Mouse (Mus musculus) intestine, embryonic 14.5 days (tissue): ENCODE data around the gene Catsperd. TPM values are rescaled to one million over a fixed set of nuclear protein-coding genes. Genes with fewer than 3 reads are reported as not detected.

Experiments
- ATAC-seq: fragments of 200-750 bp; cut with Nextera tagmentation; replicated peaks from 2 replicates; pipeline ENCODE4 v1.8.0; 2017; ENCODE audit warnings: low read depth, moderate number of reproducible peaks, moderate TSS enrichment, moderate library complexity; ENCODE audit not compliant: low FRiP score, low TSS enrichment
- DNase-seq: peaks from one replicate; pipeline ENCODE4 v3.0.0-alpha.2; 2018; ENCODE audit warnings: low spot score
- H3K27ac ChIP-seq: fragments of 300-500 bp; sonication (generic); 2 replicates; pipeline ENCODE4 v1.5.1; 2014; ENCODE audit warnings: low read depth, mild to moderate bottlenecking, control low read depth
- H3K27me3 ChIP-seq: fragments of 300-500 bp; sonication (generic); replicated peaks from 2 replicates; pipeline ENCODE4 v1.6.1; 2014; ENCODE audit warnings: low read length, control low read depth; ENCODE audit not compliant: control insufficient read depth, insufficient read depth
- H3K36me3 ChIP-seq: fragments of 300-500 bp; sonication (generic); 2 replicates; pipeline ENCODE4 v1.6.1; 2014; ENCODE audit warnings: low read length, control low read depth; ENCODE audit not compliant: control insufficient read depth, insufficient read depth
- H3K4me1 ChIP-seq: fragments of 300-500 bp; sonication (generic); replicated peaks from 2 replicates; pipeline ENCODE4 v1.6.1; 2014; ENCODE audit warnings: low read length, control low read depth, mixed read lengths; ENCODE audit not compliant: control insufficient read depth, insufficient read depth
- H3K4me2 ChIP-seq: fragments of 300-500 bp; sonication (generic); 2 replicates; pipeline ENCODE4 v1.6.1; 2014; ENCODE audit warnings: low read length
- H3K4me3 ChIP-seq: fragments of 300-500 bp; sonication (generic); 2 replicates; pipeline ENCODE4 v1.5.1; 2014; ENCODE audit warnings: low read depth, low read length, control low read depth, mixed read lengths
- H3K9ac ChIP-seq: fragments of 300-500 bp; sonication (generic); 2 replicates; pipeline ENCODE4 v1.6.1; 2014; ENCODE audit warnings: mild to moderate bottlenecking, low read length
- H3K9me3 ChIP-seq: fragments of 300-500 bp; sonication (generic); 2 replicates; pipeline ENCODE4 v1.6.1; 2016; ENCODE audit warnings: low read length, control low read depth; ENCODE audit not compliant: control insufficient read depth
- WGBS: fragments of 180-500 bp; shearing (Covaris S2); extraction: QIAGEN DNeasy Blood & Tissue Kit; methylation state at CpG from one replicate; pipeline ENCODE4 v1.1.7; 2014; 5-methylcytosine and 5-hydroxymethylcytosine counted together
- polyA plus RNA-seq: library from polyadenylated mRNA; unstranded; fragments of >200 nt; fragmentation: Nextera tagmentation; extraction: Ambion mirVana; gene quantifications from 2 replicates; pipeline ENCODE4 v1.2.1, GENCODE M21; 2014

The Catsperd gene
- polyA plus RNA-seq, 1 experiment from 2014 or later = 1.1 TPM

DNA sequence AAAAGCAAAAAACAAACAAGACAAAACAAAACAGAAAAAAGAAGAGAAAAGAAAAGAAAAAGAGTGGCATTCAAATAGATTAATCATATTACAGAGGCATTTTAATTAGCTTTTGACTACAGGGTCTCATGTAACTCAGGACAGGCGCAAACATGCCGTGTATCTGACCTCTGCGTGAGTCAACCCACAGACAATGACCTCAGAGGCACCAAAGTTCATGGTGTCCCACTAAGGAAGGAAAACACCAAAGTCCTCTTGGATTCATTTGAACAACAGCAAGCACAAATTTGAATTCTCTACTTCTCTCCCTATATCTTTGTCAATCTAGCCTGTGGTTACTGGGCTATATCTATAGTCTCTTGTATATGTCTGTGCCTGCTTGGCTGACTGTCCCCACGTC is 15.3 kb downstream of the Catsperd start:
- Histone ChIP-seq H3K4me3 (no peak overlapping the region), H3K4me2 (no peak overlapping the region), H3K9me3 (no peaks in the 10 kb centered on the region), H3K27ac (no peak overlapping the region), H3K4me1 (no peaks in the 10 kb centered on the region), H3K9ac (no peak overlapping the region), H3K36me3 (no peaks in the 10 kb centered on the region), H3K27me3 (no peaks in the 10 kb centered on the region)
- ATAC-seq (no peak), DNase-seq (no peak)
- WGBS = 80% methylated on average over 4 of the region's 4 CpGs

DNA sequence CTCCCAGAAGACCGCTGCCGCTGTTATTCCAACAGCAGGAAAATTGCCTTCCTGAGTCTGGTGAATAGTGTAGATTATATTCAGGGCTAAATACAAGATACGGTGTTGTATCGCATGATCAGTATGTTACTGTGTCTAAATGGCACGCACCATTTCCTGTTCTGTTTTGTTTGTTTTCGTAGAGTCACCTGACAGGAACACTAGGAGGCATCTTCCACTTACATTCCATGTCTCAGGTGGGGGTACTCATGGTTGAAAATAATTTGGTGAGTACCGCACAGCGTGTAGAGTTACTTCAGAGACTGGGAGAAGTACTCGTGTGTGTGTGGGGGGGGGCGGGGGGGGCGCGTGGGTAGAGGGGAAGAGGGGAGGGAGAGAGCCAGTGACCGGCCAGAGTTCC is 19.6 kb downstream of the Catsperd start:
- ATAC-seq = no peak
- WGBS = 61% methylated on average over 9 of the region's 13 CpGs

DNA sequence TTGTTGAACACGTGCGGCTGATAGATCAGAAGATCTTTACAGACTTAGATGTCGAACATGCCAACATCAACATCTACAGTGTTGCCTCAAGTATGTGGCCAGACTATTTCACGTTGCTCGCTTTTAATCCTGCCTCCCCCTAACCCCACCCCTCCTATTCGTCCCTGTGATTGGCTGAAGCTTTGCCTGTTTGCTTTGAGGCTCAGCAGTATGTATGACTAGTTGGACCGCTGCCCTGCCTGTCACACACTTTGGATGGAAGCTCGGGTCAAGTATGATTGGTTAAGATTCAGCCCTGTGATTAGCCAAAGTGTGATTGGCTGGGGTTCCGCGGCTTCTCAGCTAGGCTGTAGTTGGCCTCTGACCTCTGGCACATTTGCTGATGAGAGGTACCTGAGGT is 23.9 kb downstream of the Catsperd start:
- no peaks in the 10 kb centered on the region for H3K4me1 ChIP-seq
- no peak overlapping the region for H3K4me3 ChIP-seq
- no peak for ATAC-seq
- H3K9ac ChIP-seq = no peak overlapping the region
- H3K4me2 ChIP-seq = no peak overlapping the region
- H3K9me3 ChIP-seq = no peaks in the 10 kb centered on the region
- no peak overlapping the region for H3K27ac ChIP-seq
- DNase-seq = no peak
- 25% methylated on average over 10 of the region's 10 CpGs for WGBS
- H3K27me3 ChIP-seq = no peaks in the 10 kb centered on the region
- H3K36me3 ChIP-seq = no peaks in the 10 kb centered on the region

More for the DNA sequence above, 19.6 kb downstream of the Catsperd start:
- Histone ChIP-seq H3K4me3 (no peak overlapping the region), H3K27me3 (no peaks in the 10 kb centered on the region), H3K27ac (no peak overlapping the region), H3K4me2 (no peak overlapping the region), H3K9ac (no peak overlapping the region), H3K4me1 (no peaks in the 10 kb centered on the region), H3K36me3 (no peaks in the 10 kb centered on the region), H3K9me3 (no peaks in the 10 kb centered on the region)
- DNase-seq = no peak

DNA sequence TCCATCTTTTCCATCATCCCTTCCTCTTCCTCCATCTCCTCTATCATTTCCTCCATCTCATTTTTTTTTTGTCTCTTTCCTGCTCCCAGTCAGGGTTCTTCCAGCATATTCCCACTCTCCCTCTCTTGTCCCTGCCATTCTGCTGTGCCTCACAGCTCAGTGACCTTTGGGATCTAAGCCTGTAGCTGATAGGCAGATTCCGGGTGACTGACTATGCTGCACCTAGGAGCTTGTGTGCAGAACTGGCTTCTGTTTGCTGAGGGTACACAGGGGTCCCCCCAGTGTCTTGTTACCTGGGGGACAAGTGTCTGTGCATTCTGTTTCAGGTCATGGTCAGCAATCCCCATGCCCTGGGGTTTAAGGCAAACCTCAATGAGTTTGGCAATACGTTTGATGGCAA is 26.8 kb downstream of the Catsperd start:
- no peaks in the 10 kb centered on the region for H3K4me1 ChIP-seq
- H3K36me3 ChIP-seq = no peaks in the 10 kb centered on the region
- ATAC-seq (no peak), DNase-seq (no peak)
- H3K4me2 ChIP-seq = no peak overlapping the region
- H3K27me3 ChIP-seq = no peaks in the 10 kb centered on the region
- H3K4me3 ChIP-seq = no peak overlapping the region
- no peak overlapping the region for H3K9ac ChIP-seq
- WGBS = 64% methylated on average over 2 of the region's 2 CpGs
- H3K27ac ChIP-seq = no peak overlapping the region
- no peaks in the 10 kb centered on the region for H3K9me3 ChIP-seq

DNA sequence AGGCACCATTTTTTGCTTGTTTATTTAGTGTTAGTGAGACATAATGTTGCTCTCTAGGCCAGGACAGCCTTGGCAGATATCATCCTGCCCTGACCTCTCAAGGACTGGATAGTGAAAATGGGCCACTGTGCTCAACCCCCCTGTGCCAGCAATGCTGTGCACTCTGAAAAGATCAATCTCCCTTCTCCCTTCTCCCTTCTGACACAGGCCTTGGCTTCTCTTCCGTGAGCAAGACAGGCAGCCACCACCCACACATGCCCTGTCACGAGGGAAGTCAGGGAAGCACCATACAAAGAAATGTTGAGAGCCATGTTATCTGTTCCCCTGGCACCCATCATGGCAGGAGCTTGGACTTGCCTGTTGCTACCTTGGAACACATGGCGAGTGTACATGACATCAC is 27.4 kb downstream of the Catsperd start:
- H3K4me1 ChIP-seq = no peaks in the 10 kb centered on the region
- no peak overlapping the region for H3K4me3 ChIP-seq
- no peaks in the 10 kb centered on the region for H3K27me3 ChIP-seq
- no peak overlapping the region for H3K4me2 ChIP-seq
- H3K9ac ChIP-seq = no peak overlapping the region
- WGBS = 85% methylated on average over 3 of the region's 3 CpGs
- H3K27ac ChIP-seq = no peak overlapping the region
- H3K9me3 ChIP-seq = no peaks in the 10 kb centered on the region
- no peak for DNase-seq
- no peaks in the 10 kb centered on the region for H3K36me3 ChIP-seq
- ATAC-seq = no peak

DNA sequence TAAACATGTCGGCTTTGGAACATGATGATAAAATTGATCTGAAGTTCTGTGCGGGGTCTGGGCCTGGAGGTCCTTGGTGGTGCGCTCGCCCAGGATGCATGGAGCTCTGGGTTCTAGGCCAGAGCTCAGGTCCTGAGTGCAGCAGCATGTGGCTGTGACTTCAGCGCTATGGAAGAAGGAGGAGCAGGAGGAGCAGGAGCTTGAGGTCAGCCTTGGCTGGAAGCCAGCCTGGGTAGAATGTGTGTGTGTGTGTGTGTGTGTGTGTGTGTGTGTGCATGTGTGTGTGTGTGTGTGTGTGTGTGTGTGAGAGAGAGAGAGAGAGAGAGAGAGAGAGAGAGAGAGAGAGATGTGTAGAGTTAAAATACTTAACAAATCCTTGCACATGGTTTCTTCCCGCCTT is 28.2 kb downstream of the Catsperd start:
- no peak overlapping the region for H3K4me3 ChIP-seq
- H3K9ac ChIP-seq = no peak overlapping the region
- H3K27me3 ChIP-seq = no peaks in the 10 kb centered on the region
- DNase-seq (no peak), ATAC-seq (no peak)
- H3K9me3 ChIP-seq = no peaks in the 10 kb centered on the region
- no peaks in the 10 kb centered on the region for H3K36me3 ChIP-seq
- no peak overlapping the region for H3K4me2 ChIP-seq
- no peak overlapping the region for H3K27ac ChIP-seq
- 84% methylated on average over 6 of the region's 6 CpGs for WGBS
- H3K4me1 ChIP-seq = no peaks in the 10 kb centered on the region

DNA sequence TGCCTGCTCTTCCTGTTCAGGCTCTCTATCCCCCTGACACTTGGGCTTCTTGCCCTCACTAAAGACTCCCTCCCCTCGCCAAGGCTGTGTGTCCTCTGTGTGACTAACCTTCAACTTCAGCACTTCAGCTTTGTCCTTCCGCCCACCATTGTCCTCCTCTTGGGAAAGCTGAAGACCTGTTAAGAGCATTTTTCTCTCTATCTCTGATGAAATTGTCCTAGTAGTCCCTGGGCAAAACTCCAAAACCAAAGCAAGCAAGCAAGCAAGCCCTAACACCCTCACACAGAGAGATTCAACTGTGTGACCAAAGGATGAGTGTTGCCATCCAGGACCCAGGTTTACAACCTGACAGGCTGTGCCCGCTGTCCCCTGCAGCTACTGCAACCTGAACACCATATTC is 35.7 kb downstream of the Catsperd start:
- Histone ChIP-seq H3K9me3 (no peaks in the 10 kb centered on the region), H3K4me1 (peaks cover 12% of the 10 kb centered on the region; the same call in 1 of the 2 replicates), H3K4me2 (peak overlapping the region; percentile 42), H3K4me3 (0 out of 2 replicates have a peak overlapping the region, but pooled peaks have one; percentile 8), H3K27me3 (no peaks in the 10 kb centered on the region; the same call in 1 of the 2 replicates), H3K27ac (no peak overlapping the region), H3K9ac (0 out of 2 replicates have a peak overlapping the region, but pooled peaks have one; percentile 22), H3K36me3 (no peaks in the 10 kb centered on the region)
- DNase-seq = no peak
- ATAC-seq = no peak
- 56% methylated on average over 3 of the region's 3 CpGs for WGBS

DNA sequence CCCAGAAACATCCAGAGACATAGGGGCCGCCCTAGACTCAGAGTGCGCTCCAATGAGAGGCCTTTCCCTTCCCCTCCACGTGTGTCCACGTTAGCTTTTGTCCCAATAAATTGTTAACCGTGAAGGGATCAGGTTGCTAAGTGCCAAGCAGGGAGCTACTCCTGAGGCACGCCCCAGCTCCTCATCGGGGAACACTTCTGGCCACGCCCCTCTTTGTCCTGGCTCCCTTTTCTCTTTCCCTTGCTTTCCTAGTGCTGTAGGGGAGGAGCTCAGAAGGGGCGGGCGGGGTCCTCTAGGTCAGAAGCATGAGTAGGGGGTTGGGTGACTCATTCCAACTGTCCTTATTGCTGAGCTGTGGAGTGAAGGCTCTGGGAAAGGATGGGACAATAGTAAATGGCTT is 36.4 kb downstream of the Catsperd start:
- DNase-seq (peak; percentile 74), ATAC-seq (peak; percentile 71)
- Histone ChIP-seq H3K27ac (no peak overlapping the region; the same call in 1 of the 2 replicates), H3K4me3 (0 out of 2 replicates have a peak overlapping the region, but pooled peaks have one; percentile 8), H3K36me3 (no peaks in the 10 kb centered on the region), H3K9me3 (no peaks in the 10 kb centered on the region), H3K27me3 (no peaks in the 10 kb centered on the region; the same call in 1 of the 2 replicates), H3K4me2 (peak overlapping the region; percentile 42), H3K9ac (0 out of 2 replicates have a peak overlapping the region, but pooled peaks have one; percentile 22), H3K4me1 (peaks cover 12% of the 10 kb centered on the region; the same call in 1 of the 2 replicates)
- 6% methylated on average over 10 of the region's 10 CpGs for WGBS

DNA sequence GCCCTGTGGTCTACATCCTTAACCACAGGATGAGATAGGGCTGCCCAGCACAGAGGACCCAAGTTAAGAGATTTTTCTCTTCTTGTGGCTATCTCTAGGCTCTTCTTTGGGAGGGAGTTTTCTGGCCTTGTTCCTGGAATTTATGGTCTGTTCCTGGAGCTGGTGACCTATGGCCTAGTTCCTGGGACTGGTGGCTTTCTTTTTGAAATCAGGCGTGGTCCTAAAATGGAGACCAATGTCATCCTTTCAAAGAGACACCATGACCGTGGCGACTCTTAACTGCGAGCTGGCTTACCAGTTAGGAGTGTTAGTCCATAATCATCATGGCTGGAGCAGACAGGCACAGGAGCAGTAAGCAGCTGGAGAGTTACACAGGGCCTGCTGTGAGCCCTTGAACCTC is 38.4 kb downstream of the Catsperd start:
- H3K9me3 ChIP-seq = no peaks in the 10 kb centered on the region
- no peaks in the 10 kb centered on the region for H3K36me3 ChIP-seq
- 90% methylated on average over 4 of the region's 4 CpGs for WGBS
- no peak for ATAC-seq
- no peak overlapping the region for H3K4me3 ChIP-seq
- H3K4me2 ChIP-seq = no peak overlapping the region
- peaks cover 12% of the 10 kb centered on the region; the same call in 1 of the 2 replicates for H3K4me1 ChIP-seq
- H3K9ac ChIP-seq = no peak overlapping the region
- H3K27ac ChIP-seq = no peak overlapping the region
- no peaks in the 10 kb centered on the region; the same call in 1 of the 2 replicates for H3K27me3 ChIP-seq
- DNase-seq = no peak
